Mouse (Mus musculus) layer of hippocampus, adult 2 months (tissue): ENCODE data around the gene Bhlha15. TPM values are rescaled to one million over a fixed set of nuclear protein-coding genes. Genes with fewer than 3 reads are reported as not detected.

Experiments
- DNase-seq, 2 experiments: peaks; one replicate each; pipeline ENCODE4 v3.0.0; 2022; ENCODE audit warnings: low spot score in 2 of 2
- H3K27ac ChIP-seq: fragments of 200-600 bp; 2 replicates; pipeline ENCODE4 v1.8.1; 2022
- H3K4me3 ChIP-seq: fragments of 200-600 bp; 2 replicates; pipeline ENCODE4 v1.8.1; 2022; ENCODE audit warnings: mild to moderate bottlenecking
- CTCF ChIP-seq: fragments of 200-600 bp; conservative IDR thresholded peaks from 2 replicates; pipeline ENCODE4 v1.8.1; 2022; ENCODE audit warnings: antibody characterized with exemption, mild to moderate bottlenecking, moderate library complexity
- long read RNA-seq, 2 experiments: library from polyadenylated mRNA; stranded (forward); transcript quantifications; one replicate each; pipeline ENCODE4 v2.0.0; 2021; ENCODE audit warnings: borderline mapping rate in 2 of 2
- total RNA-seq, 2 experiments: library from RNA; stranded (reverse); gene quantifications; 2 replicates each; pipeline ENCODE4 v1.2.3; 2021

Bhlha15 gene
- total RNA-seq = under 1 TPM; 0.20 to 0.22 TPM
- long read RNA-seq, experiment 1 = 0 reads
- long read RNA-seq, experiment 2 = 0 reads

DNA sequence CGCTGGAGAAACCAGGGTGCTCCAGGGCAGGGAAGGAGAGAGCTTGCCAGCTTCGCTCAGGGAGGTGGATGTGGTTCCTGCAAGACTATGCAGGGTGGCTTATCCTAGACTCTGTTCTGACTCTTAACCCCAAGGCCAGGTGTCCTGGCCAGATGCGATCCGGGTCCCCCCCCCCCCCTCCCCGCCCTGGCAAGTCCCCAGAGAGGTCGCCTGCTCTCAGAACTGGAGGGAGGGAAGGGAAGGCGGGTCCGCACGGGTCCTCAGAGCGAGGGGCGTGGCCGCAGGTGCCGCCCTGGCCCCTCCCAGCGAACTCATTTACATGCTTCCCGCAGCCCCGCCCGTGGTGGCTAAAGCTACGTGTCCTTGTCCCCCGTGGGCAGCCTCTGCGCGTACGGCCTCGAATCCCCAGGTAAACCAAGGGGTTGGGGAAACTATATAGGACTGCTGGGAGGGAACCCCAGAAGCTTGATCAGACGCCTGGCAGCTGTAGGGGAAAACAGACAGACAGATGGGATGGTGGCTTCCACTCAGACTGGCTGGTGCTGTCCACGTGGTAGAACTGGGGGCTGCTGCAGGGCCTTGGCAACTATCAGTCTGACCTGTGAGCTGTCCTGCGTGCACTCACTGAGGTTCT lies at the start of gene Bhlha15:
Gene Bhlha15 (plus strand): TSS at position 337 of the 634 bp plus-strand sequence.
- Histone ChIP-seq H3K4me3 (no peak within 1 kb of the TSS; the same call in 1 of the 2 replicates), H3K27ac (no peak within 1 kb of the TSS)
- TF ChIP-seq CTCF = no peak
- no peak for DNase-seq

DNA sequence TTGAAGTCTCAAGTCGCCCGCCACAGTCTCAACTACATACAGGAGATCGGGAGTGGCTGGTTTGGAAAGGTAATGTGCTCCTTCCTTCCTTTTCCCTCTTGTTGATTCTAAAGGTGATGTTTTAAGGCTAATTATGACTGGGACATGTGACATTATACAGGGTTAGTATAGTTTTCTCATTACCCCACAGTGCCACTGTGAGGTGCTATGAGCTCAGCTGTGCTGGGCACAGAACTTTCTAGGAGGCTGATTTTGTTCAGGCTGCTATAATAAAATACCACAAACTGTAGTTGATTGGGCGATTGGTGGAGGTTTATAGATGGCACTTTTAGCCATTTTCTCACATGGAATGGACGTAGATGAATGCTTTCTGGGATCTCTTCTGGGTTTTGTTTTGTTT lies 46.6 kb upstream of the Bhlha15 start:
- TF ChIP-seq CTCF = peak; percentile 52
- no peak overlapping the region for H3K4me3 ChIP-seq
- H3K27ac ChIP-seq = no peak overlapping the region
- no peak for DNase-seq

DNA sequence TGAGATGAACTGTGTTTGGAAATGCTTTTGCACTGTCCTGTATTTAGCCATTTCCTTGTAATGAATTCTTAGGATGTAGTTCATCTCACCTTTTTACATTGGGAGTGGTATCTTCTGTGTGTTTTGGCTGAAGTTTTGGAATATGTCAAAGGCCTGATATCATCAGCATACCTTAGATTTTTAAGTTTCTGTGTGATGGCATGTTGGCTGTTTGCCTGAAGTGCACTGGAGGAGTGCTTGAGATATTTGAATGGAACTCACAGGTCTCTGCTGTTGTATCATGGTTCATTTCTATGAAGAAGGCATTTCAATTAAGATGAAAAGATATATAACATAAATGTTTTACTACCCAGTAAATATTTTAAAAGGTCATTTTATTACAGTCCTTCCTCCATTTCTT lies 43.2 kb upstream of the Bhlha15 start:
- Histone ChIP-seq H3K4me3 (no peak overlapping the region), H3K27ac (no peak overlapping the region)
- TF ChIP-seq CTCF = no peak
- no peak for DNase-seq

GRCm38 (mm10) chr5:144149530-144149929 lies 40.6 kb upstream of the Bhlha15 start:
- no peak overlapping the region for H3K4me3 ChIP-seq
- no peak for DNase-seq
- no peak for TF ChIP-seq CTCF
- H3K27ac ChIP-seq = no peak overlapping the region

GRCm38 (mm10) chr5:144151270-144151669 lies 38.8 kb upstream of the Bhlha15 start:
- Histone ChIP-seq H3K27ac (no peak overlapping the region), H3K4me3 (no peak overlapping the region)
- DNase-seq = no peak
- TF ChIP-seq CTCF = no peak

- Histone ChIP-seq H3K4me3 (no peak overlapping the region), H3K27ac (no peak overlapping the region)
- DNase-seq = peak; percentile 72 to 78
- peak; percentile 96 for TF ChIP-seq CTCF
Measured at GRCm38 (mm10) chr5:144154528-144154927, 35.6 kb upstream of the Bhlha15 start.

DNA sequence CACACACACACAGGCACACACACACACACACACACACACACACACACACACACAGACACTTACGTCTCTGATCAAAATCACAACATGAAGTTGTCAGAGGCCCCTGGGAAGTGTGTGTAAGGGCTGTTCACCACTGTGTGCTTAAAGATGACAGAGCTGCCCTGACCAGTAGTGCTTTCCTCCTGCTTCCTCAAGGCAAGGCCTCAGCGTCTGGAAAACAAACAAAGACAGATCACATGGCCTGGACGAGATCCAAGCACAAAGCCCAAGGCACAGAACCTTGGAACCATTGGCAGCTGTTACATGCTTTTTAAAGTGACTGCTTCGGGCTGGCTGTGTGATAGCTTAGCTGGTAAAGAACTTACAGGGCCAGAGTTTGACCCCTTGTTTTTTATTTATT lies 31.5 kb upstream of the Bhlha15 start:
- Histone ChIP-seq H3K27ac (0 out of 2 replicates have a peak overlapping the region, but pooled peaks have one; percentile 3), H3K4me3 (no peak overlapping the region)
- no peak for TF ChIP-seq CTCF
- DNase-seq = peak; percentile 27 to 43

DNA sequence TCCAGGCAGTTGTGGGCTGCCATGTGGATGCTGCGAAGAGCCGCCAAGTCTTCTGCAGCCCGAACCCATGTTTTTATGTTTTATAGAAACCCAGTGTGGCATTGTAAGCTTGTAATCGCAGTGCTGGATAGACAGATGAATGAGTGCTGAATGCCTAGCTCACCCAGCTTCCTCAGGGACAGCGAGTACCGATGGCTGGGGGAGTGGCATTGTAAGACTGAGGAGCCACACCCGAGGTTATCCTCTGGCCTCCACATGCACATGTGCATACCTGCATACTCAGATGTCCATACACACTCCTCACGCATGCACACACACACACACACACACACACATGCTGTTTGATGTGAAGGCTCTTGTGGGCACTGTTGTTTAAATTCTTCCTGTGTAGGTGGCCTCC lies 30.9 kb upstream of the Bhlha15 start:
- no peak for TF ChIP-seq CTCF
- H3K27ac ChIP-seq = 0 out of 2 replicates have a peak overlapping the region, but pooled peaks have one; percentile 3
- no peak for DNase-seq
- no peak overlapping the region for H3K4me3 ChIP-seq

DNA sequence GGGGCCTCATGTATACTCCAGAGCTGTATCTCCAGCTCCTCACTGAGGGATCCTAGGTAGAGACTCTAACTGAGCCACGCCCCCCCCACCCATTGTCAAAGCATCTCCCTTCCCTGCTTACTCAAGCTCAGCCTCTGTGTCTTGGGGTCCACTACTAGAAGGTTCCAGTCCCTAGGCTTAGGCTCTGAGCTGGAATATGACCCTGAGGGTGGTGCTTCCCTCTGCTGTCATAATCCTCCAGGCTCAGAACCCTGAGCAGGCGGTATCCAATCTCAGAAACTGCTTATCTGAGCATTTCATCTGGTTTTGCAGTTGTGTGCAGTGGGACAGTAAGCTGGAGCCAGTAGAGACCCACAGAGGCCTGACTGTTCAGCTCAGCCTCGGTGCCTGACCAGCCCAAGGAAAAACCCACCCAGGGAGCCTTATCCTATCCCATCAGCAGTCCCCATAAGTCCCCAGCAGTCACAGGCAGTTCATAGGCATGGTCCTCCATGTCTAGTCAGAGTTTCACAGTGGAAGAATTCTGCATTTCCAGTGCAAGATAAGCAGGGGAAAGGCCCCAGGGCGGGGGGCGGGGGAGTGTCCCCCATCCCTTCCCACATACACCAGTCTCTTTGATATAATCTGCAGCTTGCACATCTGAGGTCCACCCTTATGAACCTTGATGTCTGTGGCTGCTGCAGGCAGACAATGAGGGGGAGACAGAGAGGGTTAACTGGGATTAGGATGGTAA lies 27.8 kb upstream of the Bhlha15 start:
- H3K27ac ChIP-seq = no peak overlapping the region
- TF ChIP-seq CTCF = no peak
- H3K4me3 ChIP-seq = no peak overlapping the region
- no peak for DNase-seq

GRCm38 (mm10) chr5:144162813-144163517 lies 27.1 kb upstream of the Bhlha15 start:
- Histone ChIP-seq H3K4me3 (no peak overlapping the region), H3K27ac (no peak overlapping the region)
- DNase-seq = no peak
- no peak for TF ChIP-seq CTCF

GRCm38 (mm10) chr5:144165756-144166155 lies 24.3 kb upstream of the Bhlha15 start:
- H3K4me3 ChIP-seq = no peak overlapping the region
- H3K27ac ChIP-seq = no peak overlapping the region; the same call in 1 of the 2 replicates
- TF ChIP-seq CTCF = no peak
- no peak for DNase-seq

- DNase-seq = peak; percentile 33 to 57
- H3K27ac ChIP-seq = peak overlapping the region; percentile 72
- TF ChIP-seq CTCF = no peak
- H3K4me3 ChIP-seq = no peak overlapping the region
Measured at GRCm38 (mm10) chr5:144169275-144169975, 20.7 kb upstream of the Bhlha15 start.

DNA sequence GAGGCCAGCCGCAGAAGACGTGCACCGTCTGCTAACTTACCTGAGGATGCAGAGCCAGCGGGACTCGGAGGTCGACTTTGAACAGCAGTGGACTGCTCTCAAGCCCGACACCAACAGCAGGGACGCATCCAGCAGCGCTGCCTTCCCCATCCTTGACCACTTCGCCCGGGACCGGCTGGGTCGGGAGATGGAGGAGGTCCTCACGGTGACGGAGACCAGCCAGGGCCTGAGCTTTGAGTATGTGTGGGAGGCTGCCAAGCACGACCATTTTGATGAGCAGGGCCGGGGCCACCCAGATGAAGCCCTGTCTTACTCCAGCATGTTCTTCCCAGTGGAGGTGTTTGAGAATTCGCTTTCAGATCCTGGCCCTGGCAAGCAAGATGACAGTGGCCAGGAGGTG lies 16.4 kb upstream of the Bhlha15 start:
- no peak for TF ChIP-seq CTCF
- DNase-seq = no peak
- no peak overlapping the region for H3K27ac ChIP-seq
- H3K4me3 ChIP-seq = no peak overlapping the region
